Mouse (Mus musculus): ENCODE measurements around the gene Sept12. TPM values are rescaled to one million over a fixed set of nuclear protein-coding genes. Genes with fewer than 3 reads are reported as not detected.

The Sept12 gene
- polyA plus RNA-seq, 1 experiment from 2014 or later = not detected

GRCm38 (mm10) chr16:4993276-4993675 is 4.4 kb downstream of the Sept12 start:
- no peaks in the 10 kb centered on the region for H3K4me1 ChIP-seq (ENCODE audit: control insufficient read depth, insufficient read depth, low read length)
- no peak overlapping the region for H3K4me3 ChIP-seq (ENCODE audit: low read depth, low read length)
- no peaks in the 10 kb centered on the region for H3K9me3 ChIP-seq (ENCODE audit: control insufficient read depth, low read length)
- 72% methylated on average over 4 of the region's 4 CpGs for WGBS
- H3K27me3 ChIP-seq (replicated peaks; ENCODE audit: control insufficient read depth, insufficient read depth, low read length) = no peaks in the 10 kb centered on the region
- DNase-seq (ENCODE audit: low spot score) (no peak), ATAC-seq (ENCODE audit: low read depth) (no peak)
- H3K36me3 ChIP-seq (ENCODE audit: control insufficient read depth, insufficient read depth, low read length) = no peaks in the 10 kb centered on the region
- no peak overlapping the region for H3K27ac ChIP-seq (replicated peaks; ENCODE audit: low read depth, low read length)
- no peak overlapping the region for H3K4me2 ChIP-seq (ENCODE audit: low read depth, low read length)
- no peak overlapping the region for H3K9ac ChIP-seq (ENCODE audit: low read depth, low read length)

GRCm38 (mm10) chr16:4984717-4985116 is 12.9 kb downstream of the Sept12 start:
- Histone ChIP-seq H3K4me3 (ENCODE audit: low read depth, low read length) (no peak overlapping the region), H3K4me2 (ENCODE audit: low read depth, low read length) (no peak overlapping the region), H3K27ac (replicated peaks; ENCODE audit: low read depth, low read length) (no peak overlapping the region), H3K4me1 (ENCODE audit: control insufficient read depth, insufficient read depth, low read length) (no peaks in the 10 kb centered on the region), H3K9me3 (ENCODE audit: control insufficient read depth, low read length) (no peaks in the 10 kb centered on the region), H3K36me3 (ENCODE audit: control insufficient read depth, insufficient read depth, low read length) (no peaks in the 10 kb centered on the region), H3K9ac (ENCODE audit: low read depth, low read length) (no peak overlapping the region), H3K27me3 (replicated peaks; ENCODE audit: control insufficient read depth, insufficient read depth, low read length) (no peaks in the 10 kb centered on the region)
- DNase-seq (ENCODE audit: low spot score) (no peak), ATAC-seq (ENCODE audit: low read depth) (no peak)
- 91% methylated on average over 12 of the region's 12 CpGs for WGBS

- Histone ChIP-seq H3K4me1 (ENCODE audit: control insufficient read depth, insufficient read depth, low read length) (no peaks in the 10 kb centered on the region), H3K36me3 (ENCODE audit: control insufficient read depth, insufficient read depth, low read length) (no peaks in the 10 kb centered on the region), H3K27me3 (replicated peaks; ENCODE audit: control insufficient read depth, insufficient read depth, low read length) (no peaks in the 10 kb centered on the region), H3K4me3 (ENCODE audit: low read depth, low read length) (no peak overlapping the region), H3K9ac (ENCODE audit: low read depth, low read length) (no peak overlapping the region), H3K4me2 (ENCODE audit: low read depth, low read length) (no peak overlapping the region), H3K27ac (replicated peaks; ENCODE audit: low read depth, low read length) (no peak overlapping the region), H3K9me3 (ENCODE audit: control insufficient read depth, low read length) (no peaks in the 10 kb centered on the region)
- WGBS = 74% methylated on average over 4 of the region's 4 CpGs
- DNase-seq (ENCODE audit: low spot score) = peak; percentile 38
- ATAC-seq (ENCODE audit: low read depth) = peak; percentile 77; the same call in 1 of the 2 replicates
Observed at GRCm38 (mm10) chr16:4979755-4980380, 17.8 kb downstream of the Sept12 start.

- 48% methylated on average over 5 of the region's 5 CpGs for WGBS
- Histone ChIP-seq H3K9me3 (ENCODE audit: control insufficient read depth, low read length) (no peaks in the 10 kb centered on the region), H3K4me1 (ENCODE audit: control insufficient read depth, insufficient read depth, low read length) (no peaks in the 10 kb centered on the region), H3K4me2 (ENCODE audit: low read depth, low read length) (no peak overlapping the region), H3K27ac (replicated peaks; ENCODE audit: low read depth, low read length) (no peak overlapping the region), H3K27me3 (replicated peaks; ENCODE audit: control insufficient read depth, insufficient read depth, low read length) (no peaks in the 10 kb centered on the region), H3K36me3 (ENCODE audit: control insufficient read depth, insufficient read depth, low read length) (no peaks in the 10 kb centered on the region), H3K4me3 (ENCODE audit: low read depth, low read length) (no peak overlapping the region), H3K9ac (ENCODE audit: low read depth, low read length) (no peak overlapping the region)
- no peak for DNase-seq (ENCODE audit: low spot score)
- no peak for ATAC-seq (ENCODE audit: low read depth)
Observed at GRCm38 (mm10) chr16:4978275-4979051, 19.2 kb downstream of the Sept12 start.

- H3K4me1 ChIP-seq (ENCODE audit: control insufficient read depth, insufficient read depth, low read length) = no peaks in the 10 kb centered on the region
- H3K36me3 ChIP-seq (ENCODE audit: control insufficient read depth, insufficient read depth, low read length) = no peaks in the 10 kb centered on the region
- DNase-seq (ENCODE audit: low spot score) (no peak), ATAC-seq (ENCODE audit: low read depth) (no peak)
- H3K27ac ChIP-seq (replicated peaks; ENCODE audit: low read depth, low read length) = no peak overlapping the region
- H3K9me3 ChIP-seq (ENCODE audit: control insufficient read depth, low read length) = no peaks in the 10 kb centered on the region
- no peak overlapping the region for H3K9ac ChIP-seq (ENCODE audit: low read depth, low read length)
- no peak overlapping the region for H3K4me3 ChIP-seq (ENCODE audit: low read depth, low read length)
- no peaks in the 10 kb centered on the region for H3K27me3 ChIP-seq (replicated peaks; ENCODE audit: control insufficient read depth, insufficient read depth, low read length)
- WGBS = 71% methylated on average over 2 of the region's 2 CpGs
- H3K4me2 ChIP-seq (ENCODE audit: low read depth, low read length) = no peak overlapping the region
Observed at GRCm38 (mm10) chr16:4976180-4976579, 21.5 kb downstream of the Sept12 start.

- H3K4me1 ChIP-seq (ENCODE audit: control insufficient read depth, insufficient read depth, low read length) = no peaks in the 10 kb centered on the region
- ATAC-seq (ENCODE audit: low read depth) = no peak
- H3K27ac ChIP-seq (replicated peaks; ENCODE audit: low read depth, low read length) = no peak overlapping the region
- no peak overlapping the region for H3K4me3 ChIP-seq (ENCODE audit: low read depth, low read length)
- no peaks in the 10 kb centered on the region for H3K9me3 ChIP-seq (ENCODE audit: control insufficient read depth, low read length)
- no peak overlapping the region for H3K9ac ChIP-seq (ENCODE audit: low read depth, low read length)
- no peaks in the 10 kb centered on the region for H3K36me3 ChIP-seq (ENCODE audit: control insufficient read depth, insufficient read depth, low read length)
- no peaks in the 10 kb centered on the region for H3K27me3 ChIP-seq (replicated peaks; ENCODE audit: control insufficient read depth, insufficient read depth, low read length)
- no peak overlapping the region for H3K4me2 ChIP-seq (ENCODE audit: low read depth, low read length)
- no peak for DNase-seq (ENCODE audit: low spot score)
- 88% methylated on average over 5 of the region's 5 CpGs for WGBS
Observed at GRCm38 (mm10) chr16:4974521-4974920, 23.1 kb downstream of the Sept12 start.

GRCm38 (mm10) chr16:4971626-4972025 is 26.0 kb downstream of the Sept12 start:
- H3K9ac ChIP-seq (ENCODE audit: low read depth, low read length) = no peak overlapping the region
- no peaks in the 10 kb centered on the region for H3K36me3 ChIP-seq (ENCODE audit: control insufficient read depth, insufficient read depth, low read length)
- H3K4me3 ChIP-seq (ENCODE audit: low read depth, low read length) = no peak overlapping the region
- no peaks in the 10 kb centered on the region for H3K27me3 ChIP-seq (replicated peaks; ENCODE audit: control insufficient read depth, insufficient read depth, low read length)
- no peaks in the 10 kb centered on the region for H3K4me1 ChIP-seq (ENCODE audit: control insufficient read depth, insufficient read depth, low read length)
- WGBS = 81% methylated on average over 4 of the region's 4 CpGs
- H3K27ac ChIP-seq (replicated peaks; ENCODE audit: low read depth, low read length) = no peak overlapping the region
- no peak overlapping the region for H3K4me2 ChIP-seq (ENCODE audit: low read depth, low read length)
- peak; percentile 7 for DNase-seq (ENCODE audit: low spot score)
- no peaks in the 10 kb centered on the region for H3K9me3 ChIP-seq (ENCODE audit: control insufficient read depth, low read length)
- no peak for ATAC-seq (ENCODE audit: low read depth)

GRCm38 (mm10) chr16:4969055-4969843 is 28.4 kb downstream of the Sept12 start:
- WGBS = 82% methylated on average over 5 of the region's 5 CpGs
- no peak overlapping the region for H3K9ac ChIP-seq (ENCODE audit: low read depth, low read length)
- H3K4me1 ChIP-seq (ENCODE audit: control insufficient read depth, insufficient read depth, low read length) = no peaks in the 10 kb centered on the region
- DNase-seq (ENCODE audit: low spot score) (no peak), ATAC-seq (ENCODE audit: low read depth) (no peak)
- H3K4me2 ChIP-seq (ENCODE audit: low read depth, low read length) = no peak overlapping the region
- H3K9me3 ChIP-seq (ENCODE audit: control insufficient read depth, low read length) = no peaks in the 10 kb centered on the region
- no peak overlapping the region for H3K4me3 ChIP-seq (ENCODE audit: low read depth, low read length)
- no peaks in the 10 kb centered on the region for H3K36me3 ChIP-seq (ENCODE audit: control insufficient read depth, insufficient read depth, low read length)
- no peak overlapping the region for H3K27ac ChIP-seq (replicated peaks; ENCODE audit: low read depth, low read length)
- no peaks in the 10 kb centered on the region for H3K27me3 ChIP-seq (replicated peaks; ENCODE audit: control insufficient read depth, insufficient read depth, low read length)
